Mouse (Mus musculus) adrenal gland, postnatal 36 days (tissue): ENCODE measurements around the gene 1700001O22Rik. TPM values are rescaled to one million over a fixed set of nuclear protein-coding genes. Genes with fewer than 3 reads are reported as not detected.
A peak's percentile ranks its signal among the peaks of the same experiment; 100 is the strongest.

Source experiments
- DNase-seq, 2 experiments: peaks; one replicate each; pipeline ENCODE4 v3.0.0; 2021; ENCODE audit warnings: mixed read lengths in 1 of 2
- total RNA-seq, 2 experiments: library from RNA; stranded (reverse); gene quantifications; 2 replicates each; pipeline ENCODE4 v1.2.3; 2021

Gene 1700001O22Rik
- total RNA-seq, 2 experiments from 2014 or later = 0.99 to 2.8 TPM

- peak in 1 of 2 experiments; percentile 34 for DNase-seq
These were observed 24.2 kb downstream of the 1700001O22Rik start for GRCm38 (mm10) chr2:30779241-30779640.

DNA sequence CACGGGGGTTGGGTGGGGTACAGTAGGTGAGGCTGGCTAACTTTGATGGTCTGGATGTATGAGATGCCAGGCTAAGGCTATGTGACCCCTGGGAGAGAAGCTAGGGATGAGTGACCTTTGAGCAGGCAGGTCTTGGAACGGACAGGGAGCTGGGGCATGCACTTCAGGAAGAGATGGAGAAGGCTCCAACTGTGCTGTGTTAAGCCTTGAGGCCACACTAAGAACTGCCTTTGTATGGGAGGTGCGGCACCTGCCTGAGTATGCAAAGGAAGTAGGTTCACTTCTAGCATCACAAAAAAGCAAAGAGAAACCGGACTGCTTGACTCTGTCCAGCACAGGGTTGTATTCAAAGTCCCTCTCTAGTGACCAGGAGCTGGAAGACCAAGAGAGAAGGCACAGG is 25.2 kb downstream of the 1700001O22Rik start:
- DNase-seq = no peak

- no peak for DNase-seq
These were observed 26.2 kb downstream of the 1700001O22Rik start for GRCm38 (mm10) chr2:30777266-30777665.

GRCm38 (mm10) chr2:30775955-30776354 is 27.5 kb downstream of the 1700001O22Rik start:
- no peak for DNase-seq

DNA sequence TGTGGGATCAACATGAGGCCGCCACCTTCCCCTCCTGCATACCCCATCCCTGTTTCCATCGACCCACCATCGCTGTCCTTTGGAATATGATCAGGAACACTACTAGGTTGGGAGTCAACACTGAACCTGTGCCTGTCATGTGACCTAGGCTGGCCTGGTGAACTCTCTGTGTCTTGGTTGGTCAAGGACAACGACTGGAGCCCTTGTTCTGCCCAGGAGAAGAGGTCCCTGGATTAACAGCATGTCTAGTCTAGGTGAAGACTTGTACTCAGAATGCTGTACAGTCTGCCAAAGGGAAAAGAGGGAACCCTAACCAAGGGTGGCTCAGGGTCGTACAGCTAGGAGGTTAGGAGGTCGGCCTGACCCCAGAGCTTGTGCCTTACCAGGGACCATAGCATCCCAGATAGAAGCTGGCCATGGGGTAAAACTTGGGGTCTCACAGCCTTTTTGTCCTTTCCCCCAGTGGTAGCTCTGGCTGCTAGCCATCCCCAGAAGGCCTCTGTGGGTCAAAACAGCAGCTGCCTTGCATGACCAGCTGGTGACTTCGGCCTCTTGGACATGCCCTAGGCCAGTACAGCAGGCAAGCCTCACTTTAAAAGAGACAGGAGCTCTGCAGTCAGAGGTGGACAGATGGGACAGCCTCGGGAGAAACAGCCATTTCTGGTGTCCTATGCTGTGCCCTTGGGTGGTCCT is 30.0 kb downstream of the 1700001O22Rik start:
- no peak for DNase-seq

GRCm38 (mm10) chr2:30772581-30773312 is 30.7 kb downstream of the 1700001O22Rik start:
- DNase-seq = peak; percentile 62 to 69

GRCm38 (mm10) chr2:30771806-30772460 is 31.5 kb downstream of the 1700001O22Rik start:
- peak; percentile 89 to 91 for DNase-seq

DNA sequence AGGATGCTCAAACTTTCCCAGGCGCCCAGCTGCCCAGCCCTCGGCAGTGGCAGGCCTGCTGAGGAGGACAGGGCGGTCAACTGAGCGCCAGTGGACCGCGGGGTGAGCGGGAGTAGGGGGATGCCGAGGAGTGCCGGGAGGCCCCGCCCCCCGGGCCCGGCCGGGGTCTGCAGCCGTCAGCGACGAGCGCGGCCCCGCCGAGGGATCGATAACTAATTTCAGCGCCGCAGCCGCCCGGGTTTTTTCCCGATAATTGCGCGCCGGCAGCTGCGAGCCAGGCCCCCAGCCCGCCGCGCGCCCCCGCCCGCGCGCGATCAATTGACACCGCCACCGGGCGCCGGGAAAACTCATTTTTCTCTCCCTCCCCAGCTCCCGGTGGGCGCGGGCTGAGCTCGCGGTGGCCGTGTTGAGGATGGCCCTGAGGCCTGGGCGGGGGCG is 32.1 kb downstream of the 1700001O22Rik start:
- DNase-seq = peak in 1 of 2 experiments; percentile 57

GRCm38 (mm10) chr2:30769187-30769586 is 34.3 kb downstream of the 1700001O22Rik start:
- DNase-seq = peak; percentile 43 to 58

- DNase-seq = no peak
These were observed 34.9 kb downstream of the 1700001O22Rik start for GRCm38 (mm10) chr2:30768529-30768928.

GRCm38 (mm10) chr2:30767626-30768240 is 35.7 kb downstream of the 1700001O22Rik start:
- no peak for DNase-seq

DNA sequence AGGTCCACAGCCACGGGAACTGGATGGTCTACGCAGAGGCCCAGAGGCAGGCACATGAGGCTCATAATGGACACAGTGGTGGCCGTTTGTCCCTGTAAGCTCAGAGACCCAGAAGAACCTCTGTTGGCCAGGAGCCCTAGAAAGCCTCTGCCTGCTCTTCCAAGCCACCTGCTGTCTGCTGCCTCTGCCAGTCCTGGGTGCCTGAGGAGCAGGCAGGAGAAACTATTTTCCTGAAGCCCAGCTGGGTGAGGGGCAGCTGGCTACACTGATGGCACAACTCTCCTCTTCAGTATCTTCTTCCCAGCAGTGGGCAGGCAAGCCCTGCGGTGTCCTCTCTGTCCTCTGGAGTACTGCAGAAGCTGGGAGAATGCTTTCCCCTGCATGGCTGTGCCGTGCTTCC is 37.0 kb downstream of the 1700001O22Rik start:
- no peak for DNase-seq

DNA sequence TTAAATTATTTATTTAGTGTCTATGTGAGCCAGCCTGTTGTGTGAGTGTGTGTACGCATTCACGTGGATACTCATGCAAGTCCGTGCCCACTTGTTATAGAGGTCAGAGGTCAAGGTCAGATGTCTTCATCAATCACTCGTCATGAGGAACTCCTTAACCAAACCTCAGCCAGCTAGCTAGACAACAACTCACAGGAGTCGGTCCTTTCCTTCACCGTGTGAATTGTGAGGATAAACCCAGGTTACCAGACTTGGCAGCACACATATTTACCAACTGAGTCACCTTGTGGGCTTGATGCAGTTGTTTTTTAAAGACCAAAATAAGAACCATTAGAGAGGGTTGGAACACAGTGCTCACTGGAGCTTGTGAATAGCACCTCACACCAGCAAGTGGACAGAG is 42.8 kb downstream of the 1700001O22Rik start:
- DNase-seq = no peak

DNA sequence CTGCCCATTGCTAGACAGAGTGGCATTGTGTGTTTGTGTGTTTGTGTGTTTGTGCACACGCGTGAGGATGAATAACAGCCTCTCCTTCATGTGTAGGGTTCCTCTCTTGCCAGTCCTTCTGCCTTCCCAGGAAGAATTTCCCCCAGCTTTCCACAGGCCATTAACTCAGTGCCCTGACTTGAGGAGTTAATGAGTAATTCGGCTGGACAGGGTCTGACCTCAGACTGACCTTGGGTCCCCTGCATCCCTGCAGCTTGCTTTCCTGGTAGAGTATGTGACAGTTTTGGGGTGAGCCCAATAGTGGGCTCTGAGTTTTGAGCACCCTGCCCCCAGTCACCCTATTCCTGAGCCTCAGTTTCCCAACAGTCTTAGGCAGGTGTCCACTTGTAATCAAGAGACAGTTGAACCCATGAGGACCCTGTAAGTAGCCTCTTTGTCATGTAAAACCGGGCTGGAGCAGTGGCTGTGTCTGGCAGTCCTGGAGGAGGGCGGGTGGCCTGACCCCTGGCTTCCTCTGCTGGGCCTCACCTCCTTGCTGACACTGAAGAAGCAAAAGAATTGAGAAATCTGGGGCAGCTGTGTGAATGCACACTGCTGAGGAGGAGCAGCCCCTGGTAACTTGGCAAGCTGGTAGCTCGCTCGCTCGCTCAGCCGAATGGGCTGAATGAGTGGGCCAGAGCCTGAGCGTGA is 43.5 kb downstream of the 1700001O22Rik start:
- no peak for DNase-seq

GRCm38 (mm10) chr2:30759442-30759841 is 44.0 kb downstream of the 1700001O22Rik start:
- DNase-seq = no peak

GRCm38 (mm10) chr2:30759088-30759374 is 44.4 kb downstream of the 1700001O22Rik start:
- no peak for DNase-seq

- peak; percentile 87 to 92 for DNase-seq
These were observed 44.9 kb downstream of the 1700001O22Rik start for GRCm38 (mm10) chr2:30758341-30759087.

DNA sequence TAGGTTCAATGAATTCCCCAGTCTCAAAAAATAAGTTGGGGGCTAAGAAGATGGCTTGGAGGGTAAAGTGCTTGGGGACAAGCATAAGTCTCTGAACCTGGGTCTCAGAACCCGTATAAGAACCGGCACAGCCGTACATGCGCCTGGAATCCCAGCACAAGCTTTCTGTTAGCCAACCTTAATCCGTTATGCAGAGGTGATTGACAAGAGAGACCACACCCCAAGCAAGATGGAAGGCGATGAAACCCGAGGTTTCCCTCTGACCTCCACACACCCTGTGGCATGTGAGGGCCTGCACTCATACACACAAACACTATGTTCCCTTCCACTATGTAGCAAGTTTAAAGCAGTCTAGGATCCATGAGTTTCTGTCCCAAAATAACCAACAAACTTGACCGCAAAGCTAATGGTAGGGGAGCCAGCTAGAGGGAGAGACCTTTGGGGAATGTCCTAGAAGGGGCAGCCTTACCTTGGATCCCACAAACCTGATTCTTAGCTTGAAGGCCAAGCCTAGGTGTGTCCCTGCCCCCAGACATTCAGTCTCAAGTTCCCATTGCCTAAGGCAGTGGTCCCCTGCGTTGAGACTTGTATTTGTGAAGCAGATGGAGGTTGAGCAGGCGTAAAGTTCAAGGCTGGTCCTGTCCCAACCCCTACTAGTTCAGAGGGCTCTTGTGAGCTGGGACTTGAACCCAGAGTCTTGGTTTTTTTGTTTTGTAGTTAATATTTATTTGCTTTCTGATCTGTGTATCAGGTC is 46.3 kb downstream of the 1700001O22Rik start:
- DNase-seq = no peak

DNA sequence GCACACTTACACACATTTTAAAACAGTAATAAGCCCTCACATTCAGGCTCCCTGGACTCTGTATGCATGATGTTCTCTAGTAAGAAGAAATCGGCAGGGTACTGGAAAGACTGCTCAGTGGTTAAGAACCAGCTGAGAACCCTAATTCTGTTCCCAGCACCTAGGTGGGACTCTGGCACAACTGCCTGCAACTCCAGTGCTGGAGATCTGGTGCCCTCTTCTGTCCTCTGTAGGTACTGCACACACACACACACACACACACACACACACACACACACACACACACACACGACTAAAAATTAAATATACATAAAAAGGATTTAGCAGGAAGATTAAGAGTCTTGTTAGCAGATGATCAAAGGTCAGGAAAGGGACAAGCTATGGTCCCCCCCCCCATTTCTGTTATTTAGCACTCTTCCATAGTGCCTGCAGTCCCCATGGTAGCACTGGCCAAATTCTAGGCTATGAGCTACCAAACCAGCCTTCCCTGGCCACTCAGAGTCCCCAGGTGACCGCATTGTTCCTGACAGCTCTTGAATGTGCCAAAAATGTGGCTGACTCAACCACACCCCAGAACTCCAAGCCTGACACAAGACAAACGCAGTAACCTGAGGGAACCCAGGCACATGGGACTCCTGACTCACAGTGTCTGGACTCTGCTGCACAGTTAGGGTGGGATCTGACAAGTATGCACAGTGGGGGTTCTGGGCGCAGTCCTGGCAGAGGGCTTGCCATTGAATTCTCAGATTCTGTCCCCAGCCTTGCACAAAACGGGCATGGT is 47.3 kb downstream of the 1700001O22Rik start:
- no peak for DNase-seq

DNA sequence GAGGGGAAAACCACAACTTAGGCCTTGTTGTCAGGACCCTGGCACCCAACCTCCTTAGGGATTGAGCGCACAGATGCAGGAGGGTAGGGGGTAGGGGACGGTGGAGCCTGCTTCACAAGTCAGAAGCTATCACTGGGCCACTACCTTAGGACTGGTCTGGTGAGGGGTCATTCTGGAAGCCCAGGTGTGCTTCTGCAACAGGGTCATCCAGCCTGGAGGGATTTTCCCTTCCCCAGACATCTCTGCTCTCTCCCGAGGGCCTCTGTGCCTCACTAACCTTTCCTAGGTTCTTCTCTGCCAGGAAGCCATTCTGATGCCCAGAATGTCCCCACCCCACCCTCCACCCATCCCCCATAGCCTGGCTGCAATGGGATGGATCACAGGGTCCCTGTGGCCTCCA is 48.6 kb downstream of the 1700001O22Rik start:
- DNase-seq = no peak
